Mouse (Mus musculus) neural tube, embryonic 11.5 days (tissue): Measurements from ENCODE around the gene Htra2. TPM values are rescaled to one million over a fixed set of nuclear protein-coding genes. Genes with fewer than 3 reads are reported as not detected.
A peak's percentile ranks its signal among the peaks of the same experiment; 100 is the strongest.

Experiments used
- ATAC-seq: fragments of 200-750 bp; cut with Nextera tagmentation; 2 replicates; pipeline ENCODE4 v1.8.0; 2017; ENCODE audit warnings: moderate number of reproducible peaks, mild to moderate bottlenecking, moderate TSS enrichment, moderate library complexity; ENCODE audit not compliant: insufficient read depth, low FRiP score, low TSS enrichment
- DNase-seq: peaks from one replicate; pipeline ENCODE4 v3.0.0-alpha.2; 2015; ENCODE audit warnings: low spot score
- H3K27ac ChIP-seq: fragments of 300-500 bp; sonication (generic); 2 replicates; pipeline ENCODE4 v1.5.1; 2014; ENCODE audit warnings: low read depth, mild to moderate bottlenecking, low read length
- H3K27me3 ChIP-seq: fragments of 300-500 bp; sonication (generic); 2 replicates; pipeline ENCODE4 v1.6.1; 2014; ENCODE audit warnings: mild to moderate bottlenecking, low read length, mixed read lengths; ENCODE audit not compliant: control insufficient read depth, insufficient read depth
- H3K36me3 ChIP-seq: fragments of 300-500 bp; sonication (generic); 2 replicates; pipeline ENCODE4 v1.6.1; 2014; ENCODE audit warnings: mild to moderate bottlenecking, low read length, moderate library complexity, mixed read lengths; ENCODE audit not compliant: control insufficient read depth, insufficient read depth
- H3K4me1 ChIP-seq: fragments of 300-500 bp; sonication (generic); 2 replicates; pipeline ENCODE4 v1.6.1; 2014; ENCODE audit warnings: low read length, mixed read lengths; ENCODE audit not compliant: control insufficient read depth, insufficient read depth
- H3K4me2 ChIP-seq: fragments of 300-500 bp; sonication (generic); 2 replicates; pipeline ENCODE4 v1.6.1; 2014; ENCODE audit warnings: low read depth, mild to moderate bottlenecking, moderate library complexity
- H3K4me3 ChIP-seq: fragments of 300-500 bp; sonication (generic); 2 replicates; pipeline ENCODE4 v1.5.1; 2014; ENCODE audit warnings: low read depth, low read length
- H3K9ac ChIP-seq: fragments of 300-500 bp; sonication (generic); 2 replicates; pipeline ENCODE4 v1.6.1; 2014; ENCODE audit warnings: mild to moderate bottlenecking, low read length
- H3K9me3 ChIP-seq: fragments of 300-500 bp; sonication (generic); 2 replicates; pipeline ENCODE4 v1.6.1; 2016; ENCODE audit warnings: low read length; ENCODE audit not compliant: control insufficient read depth
- WGBS: fragments of 180-500 bp; shearing (Covaris S2); extraction: QIAGEN DNeasy Blood & Tissue Kit; methylation state at CpG from one replicate; pipeline ENCODE4 v1.1.7; 2014; 5-methylcytosine and 5-hydroxymethylcytosine counted together
- polyA plus RNA-seq: library from polyadenylated mRNA; unstranded; fragments of >200 nt; fragmentation: Nextera tagmentation; extraction: Ambion mirVana; gene quantifications from 2 replicates; pipeline ENCODE4 v1.2.1, GENCODE M21; 2014

Gene Htra2
- polyA plus RNA-seq, 1 experiment from 2014 or later, result 34.1 TPM

GRCm38 (mm10) chr6:83043561-83043960 is 11.5 kb downstream of the Htra2 start:
- no peak for DNase-seq
- no peak overlapping the region for H3K9ac ChIP-seq
- H3K4me2 ChIP-seq, result no peak overlapping the region
- ATAC-seq, result no peak
- H3K27me3 ChIP-seq, result no peaks in the 10 kb centered on the region
- H3K9me3 ChIP-seq, result no peaks in the 10 kb centered on the region
- no peak overlapping the region for H3K4me3 ChIP-seq
- H3K4me1 ChIP-seq, result no peaks in the 10 kb centered on the region
- H3K36me3 ChIP-seq, result no peaks in the 10 kb centered on the region
- 76% methylated on average over 6 of the region's 6 CpGs for WGBS
- H3K27ac ChIP-seq, result no peak overlapping the region

- no peak overlapping the region for H3K27ac ChIP-seq
- ATAC-seq (no peak), DNase-seq (no peak)
- no peaks in the 10 kb centered on the region for H3K4me1 ChIP-seq
- no peak overlapping the region for H3K4me2 ChIP-seq
- H3K36me3 ChIP-seq, result no peaks in the 10 kb centered on the region
- 75% methylated on average over 5 of the region's 5 CpGs for WGBS
- no peaks in the 10 kb centered on the region for H3K27me3 ChIP-seq
- no peak overlapping the region for H3K4me3 ChIP-seq
- H3K9ac ChIP-seq, result no peak overlapping the region
- H3K9me3 ChIP-seq, result no peaks in the 10 kb centered on the region
Observed at GRCm38 (mm10) chr6:83040601-83041000, 14.5 kb downstream of the Htra2 start.

DNA sequence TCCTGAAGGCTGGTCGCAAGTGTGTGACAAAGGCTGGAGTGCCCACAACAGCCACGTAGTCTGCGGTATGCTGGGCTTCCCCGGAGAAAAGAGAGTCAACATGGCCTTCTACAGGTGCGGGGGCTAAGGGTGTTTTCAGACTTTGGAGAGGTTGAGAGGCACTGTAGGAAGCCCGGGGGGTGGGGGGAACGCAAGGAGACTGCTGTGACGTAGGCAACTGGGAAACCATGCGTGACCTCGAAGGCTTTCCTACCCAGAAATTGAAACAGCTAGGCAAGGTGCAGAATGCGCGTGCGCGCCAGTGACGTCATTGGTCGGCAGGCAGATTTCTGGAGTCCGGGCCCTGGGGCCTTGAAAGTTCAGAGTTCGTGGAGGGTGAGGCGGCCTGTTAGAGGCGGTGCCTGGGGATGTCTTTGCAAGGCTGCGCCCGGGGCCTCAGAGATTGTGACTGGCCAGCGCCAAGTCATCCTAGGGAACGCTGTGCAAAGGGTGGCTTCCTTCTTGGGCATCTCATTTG is 16.5 kb downstream of the Htra2 start:
- peaks cover 2% of the 10 kb centered on the region; the same call in 1 of the 2 replicates for H3K4me1 ChIP-seq
- ATAC-seq (peak; percentile 55; the same call in 1 of the 2 replicates), DNase-seq (peak; percentile 87)
- no peaks in the 10 kb centered on the region for H3K27me3 ChIP-seq
- H3K4me3 ChIP-seq, result peak overlapping the region; percentile 10; the same call in 1 of the 2 replicates
- H3K4me2 ChIP-seq, result peak overlapping the region; percentile 43
- H3K9ac ChIP-seq, result peak overlapping the region; percentile 49
- H3K36me3 ChIP-seq, result no peaks in the 10 kb centered on the region
- no peak overlapping the region for H3K27ac ChIP-seq
- H3K9me3 ChIP-seq, result no peaks in the 10 kb centered on the region
- WGBS, result 7% methylated on average over 24 of the region's 24 CpGs

GRCm38 (mm10) chr6:83037188-83037587 is 17.9 kb downstream of the Htra2 start:
- Histone ChIP-seq H3K4me3 (no peak overlapping the region), H3K4me1 (peaks cover 7% of the 10 kb centered on the region; the same call in 1 of the 2 replicates), H3K9ac (no peak overlapping the region), H3K27me3 (peaks cover 3% of the 10 kb centered on the region), H3K4me2 (no peak overlapping the region), H3K27ac (no peak overlapping the region), H3K36me3 (no peaks in the 10 kb centered on the region), H3K9me3 (no peaks in the 10 kb centered on the region)
- DNase-seq (no peak), ATAC-seq (no peak)
- WGBS, result 77% methylated on average over 8 of the region's 8 CpGs

DNA sequence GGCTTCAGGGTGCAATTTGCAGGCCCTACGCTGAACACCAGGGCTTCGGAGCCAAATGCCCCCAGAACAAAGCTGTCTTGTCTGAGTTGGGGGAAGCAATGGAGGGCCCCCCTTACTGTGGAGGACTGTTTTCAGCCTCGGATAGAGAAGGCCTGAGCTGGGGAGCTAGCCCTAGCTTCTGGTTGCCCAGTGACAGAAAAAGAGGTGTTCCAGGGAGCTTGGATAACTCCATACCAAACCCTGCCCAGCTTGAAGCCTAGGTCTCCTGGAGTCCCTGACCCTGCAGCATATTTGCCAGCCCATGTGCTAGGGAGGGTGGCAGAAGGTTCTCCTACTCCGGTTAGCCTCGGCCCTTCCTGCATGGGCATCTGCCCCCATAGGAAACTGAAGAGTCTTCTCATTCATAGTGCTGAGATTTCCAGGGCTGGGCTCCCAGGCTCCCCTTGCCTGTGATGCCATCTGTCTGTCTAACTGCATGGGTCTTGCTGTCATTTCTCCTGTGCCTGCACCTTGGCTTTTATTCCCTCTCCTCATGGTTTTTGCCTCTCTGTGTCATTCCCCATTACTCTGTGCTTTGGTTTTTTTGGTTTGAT is 20.5 kb downstream of the Htra2 start:
- peak overlapping the region; percentile 5; the same call in 1 of the 2 replicates for H3K9ac ChIP-seq
- H3K4me3 ChIP-seq, result peak overlapping the region; percentile 46
- H3K36me3 ChIP-seq, result no peaks in the 10 kb centered on the region
- no peak for ATAC-seq
- peak overlapping the region; percentile 85 for H3K4me2 ChIP-seq
- no peaks in the 10 kb centered on the region for H3K9me3 ChIP-seq
- H3K27me3 ChIP-seq, result peaks cover 18% of the 10 kb centered on the region
- no peak overlapping the region for H3K27ac ChIP-seq
- no peak for DNase-seq
- WGBS, result 20% methylated on average over 5 of the region's 5 CpGs
- peaks cover 7% of the 10 kb centered on the region; the same call in 1 of the 2 replicates for H3K4me1 ChIP-seq

DNA sequence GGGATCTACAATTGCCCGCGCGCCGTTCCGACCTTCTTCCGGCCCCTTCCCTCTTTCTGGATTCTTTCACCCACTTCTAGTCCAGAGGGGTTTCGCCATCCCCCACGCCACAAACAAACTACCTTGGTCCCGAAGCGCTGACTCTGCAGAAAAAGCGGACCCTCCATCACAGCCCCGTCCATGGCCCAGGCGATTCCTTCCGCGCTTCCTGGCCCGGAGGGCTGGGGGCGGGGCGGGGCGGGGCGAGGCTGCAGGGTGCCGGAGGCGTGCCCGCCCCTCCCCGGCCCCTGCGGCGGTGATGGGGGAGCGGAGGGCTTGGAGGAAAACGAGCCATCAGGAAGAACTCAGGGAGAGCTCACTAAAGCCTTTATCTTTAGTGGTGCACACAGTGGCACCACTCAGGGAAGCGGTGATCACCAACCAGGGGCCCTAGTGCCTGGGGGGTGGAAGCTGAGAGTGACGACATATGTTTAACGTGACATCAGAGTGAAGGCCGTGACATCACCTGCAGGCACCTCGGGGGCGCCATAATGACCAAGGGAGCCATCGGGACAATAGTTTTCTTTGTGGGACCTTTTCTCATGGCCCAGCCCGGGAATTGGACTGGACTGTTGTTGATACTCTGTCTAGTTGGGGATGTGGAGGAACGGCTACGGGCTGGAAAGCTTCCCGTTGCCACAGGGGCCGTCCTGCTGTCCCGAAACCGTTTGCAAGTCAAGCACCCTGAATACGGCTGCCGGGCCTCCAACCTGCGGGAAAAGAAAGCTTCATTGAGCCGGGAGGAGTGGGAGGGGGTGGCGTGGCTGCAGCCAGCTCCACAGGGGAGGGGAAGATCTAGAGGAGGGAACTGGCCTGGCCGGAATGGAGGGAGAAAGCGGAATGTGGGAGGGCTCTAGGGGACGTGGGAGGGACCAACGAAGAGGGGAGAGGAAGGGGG is 21.6 kb downstream of the Htra2 start, which contains the start of the genes Dok1 and Loxl3:
Gene Dok1, minus strand, starts transcription at position 223 of the 937 bp plus-strand sequence.
Gene Loxl3, plus strand, starts transcription at position 925 of the 937 bp plus-strand sequence.
- peak within 1 kb of the TSS; percentile 47; the same call in 1 of the 2 replicates for H3K27ac ChIP-seq
- DNase-seq (peak; percentile 82), ATAC-seq (peak; percentile 74)
- peak within 1 kb of the TSS; percentile 46 for H3K4me3 ChIP-seq
- peaks cover 18% of the 10 kb centered on the region for H3K27me3 ChIP-seq
- peak within 1 kb of the TSS; percentile 47 for H3K9ac ChIP-seq
- WGBS, result under 1% methylated on average over 51 of the region's 51 CpGs
- H3K36me3 ChIP-seq, result no peaks in the 10 kb centered on the region
- H3K4me1 ChIP-seq, result peaks cover 7% of the 10 kb centered on the region; the same call in 1 of the 2 replicates
- H3K9me3 ChIP-seq, result no peaks in the 10 kb centered on the region
- H3K4me2 ChIP-seq, result peak within 1 kb of the TSS; percentile 85

DNA sequence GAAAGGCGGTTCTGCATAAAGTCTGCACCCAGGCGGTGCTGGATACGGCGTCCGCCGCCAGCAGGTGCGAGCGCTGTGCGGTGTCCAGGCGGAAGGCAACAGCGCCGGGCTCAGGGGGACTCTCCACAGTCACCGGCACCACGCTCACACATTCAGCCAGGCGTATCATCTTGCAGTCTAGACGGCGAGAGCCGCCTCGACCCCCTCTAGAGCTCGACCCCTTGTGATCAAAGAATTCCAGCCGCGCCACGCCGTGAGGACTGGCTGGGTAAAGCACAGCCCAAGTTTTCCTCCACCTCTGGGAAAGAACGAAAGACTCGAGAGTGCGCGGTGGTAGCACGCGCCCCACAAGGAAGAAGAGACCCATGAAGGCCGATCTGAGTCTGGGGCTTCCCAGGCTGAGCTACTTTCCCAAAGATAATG is 22.3 kb downstream of the Htra2 start:
- H3K36me3 ChIP-seq, result no peaks in the 10 kb centered on the region
- H3K9me3 ChIP-seq, result no peaks in the 10 kb centered on the region
- H3K9ac ChIP-seq, result peak overlapping the region; percentile 47
- peaks cover 7% of the 10 kb centered on the region; the same call in 1 of the 2 replicates for H3K4me1 ChIP-seq
- under 1% methylated on average over 31 of the region's 31 CpGs for WGBS
- peaks cover 22% of the 10 kb centered on the region for H3K27me3 ChIP-seq
- no peak overlapping the region for H3K27ac ChIP-seq
- peak; percentile 69 for ATAC-seq
- H3K4me2 ChIP-seq, result peak overlapping the region; percentile 85
- DNase-seq, result peak; percentile 66
- H3K4me3 ChIP-seq, result peak overlapping the region; percentile 46

- no peaks in the 10 kb centered on the region for H3K9me3 ChIP-seq
- H3K4me1 ChIP-seq, result peaks cover 7% of the 10 kb centered on the region; the same call in 1 of the 2 replicates
- no peaks in the 10 kb centered on the region for H3K36me3 ChIP-seq
- no peak for DNase-seq
- no peak for ATAC-seq
- WGBS, result 18% methylated on average over 18 of the region's 18 CpGs
- no peak overlapping the region for H3K27ac ChIP-seq
- H3K4me2 ChIP-seq, result peak overlapping the region; percentile 85
- peaks cover 22% of the 10 kb centered on the region for H3K27me3 ChIP-seq
- H3K9ac ChIP-seq, result no peak overlapping the region
- peak overlapping the region; percentile 46 for H3K4me3 ChIP-seq
Observed at GRCm38 (mm10) chr6:83031921-83032590, 23.0 kb downstream of the Htra2 start.
